Mouse (Mus musculus) left cerebral cortex, postnatal 4 days (tissue): ENCODE results near the gene Tap1. TPM values are rescaled to one million over a fixed set of nuclear protein-coding genes. Genes with fewer than 3 reads are reported as not detected.
"Not testable (repeated sequence)": the region's sequence is repeated elsewhere in the genome, so short reads cannot be mapped to it uniquely, and the experiment has no call there.

Experiments
- DNase-seq: peaks from one replicate; pipeline ENCODE4 v3.0.0-alpha.2; 2022
- intact Hi-C: fragments of 180-260 bp; cut with DNase I; formaldehyde crosslinking; loops from one replicate; pipeline ENCODE4 v1.15.1; 2025
- total RNA-seq, 2 experiments: library from RNA; stranded (reverse); gene quantifications; 2 replicates each; pipeline ENCODE4 v1.2.3; 2021

Tap1 gene
- total RNA-seq, 2 experiments from 2014 or later: 2.2 to 3.6 TPM

DNA sequence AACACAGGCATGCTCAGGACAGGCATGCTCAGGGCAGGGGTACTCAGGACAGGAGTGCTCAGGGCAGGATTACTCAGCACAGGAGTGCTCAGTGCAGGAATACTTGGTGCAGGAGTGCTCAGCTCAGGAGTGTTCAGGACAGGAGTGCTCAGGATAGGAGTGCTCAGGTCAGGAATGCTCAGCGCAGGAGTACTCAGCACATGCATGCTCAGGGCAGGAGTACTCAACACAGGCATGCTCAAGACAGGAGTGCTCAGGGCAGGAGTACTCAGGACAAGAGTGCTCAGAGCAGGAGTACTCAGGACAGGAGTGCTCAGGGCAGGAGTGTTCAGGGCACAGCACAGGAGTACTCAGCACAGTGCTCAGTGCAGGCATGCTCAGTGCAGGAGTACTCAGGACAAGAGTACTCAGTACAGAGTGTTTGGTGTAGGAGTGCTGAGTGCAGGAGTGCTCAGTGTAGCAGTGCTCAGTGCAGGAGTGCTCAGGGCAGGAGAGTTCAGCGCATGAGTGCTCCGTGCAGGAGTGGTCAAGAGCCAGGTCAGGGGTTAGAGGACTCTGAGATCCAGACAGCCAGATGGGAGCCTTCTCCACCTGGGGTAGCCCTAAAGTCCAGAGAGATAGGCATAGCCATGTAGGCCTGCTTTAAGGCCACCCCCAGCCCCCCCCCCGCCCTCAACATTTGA lies 15.5 kb downstream of the Tap1 start:
- intact Hi-C loops: no loop called here
- DNase-seq: no peak

DNA sequence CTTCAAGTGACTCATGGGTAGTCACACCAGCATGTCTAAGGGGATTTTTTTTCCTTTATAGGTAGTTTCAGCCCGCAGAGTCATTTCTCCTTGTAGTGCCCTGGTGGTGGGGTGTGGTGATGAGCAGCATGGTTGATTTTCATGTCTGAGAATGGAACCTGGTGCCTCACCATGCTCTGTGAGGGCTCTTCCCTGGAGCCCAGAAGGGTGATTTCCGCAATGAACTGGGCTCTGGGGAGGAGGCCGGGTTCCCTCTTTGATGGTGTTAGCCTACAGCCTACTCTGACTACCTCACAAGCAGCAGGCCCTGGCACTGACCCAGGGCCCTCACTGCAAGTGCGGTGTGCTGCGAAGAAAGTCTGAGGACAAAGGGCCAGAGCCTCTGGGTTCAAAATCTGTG lies 16.1 kb downstream of the Tap1 start, which contains the start of gene Tap2:
TSS of gene Tap2 (plus strand) at position 84 of the 400 bp plus-strand sequence.
- DNase-seq: no peak
- intact Hi-C loops: no loop called here

- intact Hi-C loops: no loop called here
- peak; percentile 83 for DNase-seq
Measured at GRCm38 (mm10) chr17:34204303-34205010, 17.1 kb downstream of the Tap1 start.

DNA sequence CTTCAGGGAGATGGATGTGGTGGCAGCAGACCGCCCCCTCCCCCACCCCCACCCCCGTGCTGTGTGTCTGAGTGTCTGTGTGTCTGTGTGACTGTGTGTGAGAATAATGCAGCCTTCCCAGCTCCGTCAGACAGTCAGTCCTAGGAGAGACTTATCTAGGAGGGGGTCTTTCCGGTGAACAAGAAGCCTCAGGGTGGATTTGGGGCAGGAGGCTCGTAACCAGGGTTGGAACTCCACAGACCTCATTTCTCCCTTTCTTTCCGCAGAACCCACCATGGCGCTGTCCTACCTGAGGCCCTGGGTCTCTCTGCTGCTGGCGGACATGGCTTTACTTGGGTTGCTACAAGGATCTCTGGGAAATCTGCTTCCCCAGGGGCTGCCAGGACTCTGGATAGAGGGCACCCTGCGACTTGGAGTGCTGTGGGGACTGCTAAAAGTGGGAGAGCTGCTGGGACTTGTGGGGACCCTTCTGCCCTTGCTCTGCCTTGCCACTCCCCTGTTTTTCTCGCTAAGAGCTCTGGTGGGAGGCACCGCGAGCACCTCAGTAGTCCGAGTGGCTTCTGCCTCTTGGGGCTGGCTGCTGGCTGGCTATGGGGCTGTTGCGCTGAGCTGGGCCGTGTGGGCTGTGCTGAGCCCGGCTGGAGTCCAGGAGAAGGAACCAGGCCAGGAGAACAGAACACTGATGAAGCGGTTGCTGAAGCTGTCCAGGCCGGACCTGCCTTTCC lies 17.8 kb downstream of the Tap1 start:
- no peak for DNase-seq
- intact Hi-C loops: no loop called here

DNA sequence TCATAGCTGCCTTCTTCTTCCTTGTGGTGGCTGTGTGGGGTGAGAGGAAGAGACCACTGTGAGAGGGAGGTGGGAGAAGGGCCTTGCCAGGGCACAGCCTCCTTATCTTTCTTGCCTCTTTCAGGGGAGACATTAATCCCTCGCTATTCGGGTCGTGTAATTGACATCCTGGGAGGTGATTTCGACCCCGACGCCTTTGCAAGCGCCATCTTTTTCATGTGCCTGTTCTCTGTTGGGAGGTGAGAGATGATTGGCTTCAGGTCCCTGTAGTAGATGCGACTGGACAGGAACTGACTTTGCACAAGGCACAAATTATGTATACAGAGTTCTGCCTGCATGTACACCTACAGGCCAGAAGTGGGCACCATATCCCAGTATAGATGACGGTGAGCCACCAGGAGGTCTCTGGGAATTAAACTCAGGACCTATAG lies 18.4 kb downstream of the Tap1 start:
- intact Hi-C loops: no loop called here
- no peak for DNase-seq

DNA sequence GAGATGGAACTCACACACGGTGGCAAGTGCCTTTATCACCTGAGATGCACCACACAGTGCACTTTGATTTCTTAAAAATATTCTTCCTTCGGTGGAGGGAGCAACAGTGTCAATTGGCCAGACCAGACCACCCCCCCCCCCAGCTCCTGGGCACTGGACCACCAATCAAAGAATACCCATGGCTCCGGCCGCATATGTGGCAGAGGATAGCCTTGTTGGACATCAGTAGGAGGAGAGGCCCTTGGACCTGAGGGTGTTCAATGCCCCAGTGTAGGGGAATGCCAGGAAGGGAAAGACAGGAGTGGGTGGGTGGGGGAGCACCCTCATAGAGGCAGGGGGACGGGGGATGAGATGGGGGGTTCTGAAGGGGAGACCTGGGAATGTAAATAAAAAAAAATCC lies 19.4 kb downstream of the Tap1 start:
- intact Hi-C loops: no loop called here
- no peak for DNase-seq

- intact Hi-C loops: no loop called here
- DNase-seq: no peak
Measured at GRCm38 (mm10) chr17:34207456-34207855, 20.1 kb downstream of the Tap1 start.

DNA sequence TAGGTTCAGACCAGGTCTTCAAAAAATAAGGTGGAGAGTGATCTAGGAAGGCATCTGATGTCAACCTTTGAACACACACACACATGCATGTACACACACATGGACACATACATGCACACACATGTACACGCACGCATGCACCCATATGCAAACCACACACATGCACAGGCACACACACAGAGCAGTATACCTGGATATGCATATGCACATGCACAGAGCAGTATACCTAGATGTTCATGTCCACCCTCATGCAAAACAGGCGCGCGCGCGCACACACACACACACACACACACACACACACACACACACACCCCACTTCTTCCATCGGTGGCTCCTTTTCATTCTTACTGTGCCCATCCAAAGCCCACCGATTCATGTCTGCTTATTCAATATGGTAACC lies 20.5 kb downstream of the Tap1 start:
- intact Hi-C loops: no loop called here

GRCm38 (mm10) chr17:34208421-34208820 lies 21.1 kb downstream of the Tap1 start:
- DNase-seq: no peak
- intact Hi-C loops: no loop called here

More for the DNA sequence above, 20.5 kb downstream of the Tap1 start:
- DNase-seq: no peak

- intact Hi-C loops: no loop called here
- no peak for DNase-seq
Measured at GRCm38 (mm10) chr17:34209680-34210079, 22.3 kb downstream of the Tap1 start.

- intact Hi-C loops: no loop called here
- DNase-seq: no peak
Measured at GRCm38 (mm10) chr17:34210599-34210998, 23.2 kb downstream of the Tap1 start.

GRCm38 (mm10) chr17:34211746-34212365 lies 24.5 kb downstream of the Tap1 start:
- intact Hi-C loops: no loop called here
- DNase-seq: no peak

- DNase-seq: no peak
Measured at GRCm38 (mm10) chr17:34213936-34214335, 26.6 kb downstream of the Tap1 start.

GRCm38 (mm10) chr17:34215176-34215575 lies 27.8 kb downstream of the Tap1 start:
- intact Hi-C loops: no loop called here
- no peak for DNase-seq

More at GRCm38 (mm10) chr17:34213936-34214335, 26.6 kb downstream of the Tap1 start:
- intact Hi-C loops: no loop called here

- intact Hi-C loops: no loop called here
- DNase-seq: no peak
Measured at GRCm38 (mm10) chr17:34217216-34217928, 30.0 kb downstream of the Tap1 start.

- intact Hi-C loops: no loop called here
Measured at GRCm38 (mm10) chr17:34217986-34218385, 30.6 kb downstream of the Tap1 start.

DNA sequence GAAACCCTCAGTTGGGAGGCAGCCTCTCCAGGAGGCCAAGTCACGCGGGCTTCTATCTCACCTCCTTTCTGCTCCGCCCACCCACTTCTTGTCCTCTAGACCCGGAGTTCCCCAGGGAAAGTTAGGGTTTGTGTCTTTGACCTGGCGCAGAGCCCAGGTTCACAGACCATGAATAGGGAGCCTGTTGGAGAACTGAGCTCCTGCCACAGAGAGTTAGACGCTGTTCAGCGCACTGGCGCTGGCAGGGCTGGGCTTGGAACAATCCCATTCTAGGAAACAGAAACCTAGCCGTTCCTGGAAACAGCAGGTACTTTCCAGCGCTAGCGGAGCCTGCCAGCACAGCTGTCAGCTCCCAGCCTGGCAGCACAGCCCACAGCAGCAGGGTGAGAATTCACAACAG lies 31.3 kb downstream of the Tap1 start:
- intact Hi-C loops: no loop called here

More at GRCm38 (mm10) chr17:34217986-34218385, 30.6 kb downstream of the Tap1 start:
- DNase-seq: no peak

GRCm38 (mm10) chr17:34219096-34219495 lies 31.7 kb downstream of the Tap1 start:
- intact Hi-C loops: not testable (repeated sequence)
- DNase-seq: peak; percentile 66

More for the DNA sequence above, 31.3 kb downstream of the Tap1 start:
- peak; percentile 64 for DNase-seq

DNA sequence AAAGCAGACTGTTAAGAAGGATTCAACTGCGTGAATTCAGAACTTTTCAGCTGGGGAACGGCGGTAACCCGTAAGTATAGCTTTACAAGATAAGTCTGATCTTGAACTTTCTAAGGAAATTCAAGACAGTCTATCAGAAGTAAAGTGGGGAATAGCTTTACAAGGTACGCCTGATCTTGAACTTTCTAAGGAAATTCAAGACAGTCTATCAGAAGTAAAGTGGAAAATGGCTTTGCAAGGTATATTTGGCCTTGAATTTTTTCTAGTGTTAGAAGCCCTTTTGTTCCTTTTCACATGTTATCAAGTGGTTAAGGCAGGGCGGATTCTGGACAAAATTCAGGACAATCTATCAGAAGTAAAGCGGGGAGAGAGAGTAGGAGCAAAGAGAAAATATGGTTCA lies 32.4 kb downstream of the Tap1 start:
- DNase-seq, intact Hi-C loops: not testable (repeated sequence)

DNA sequence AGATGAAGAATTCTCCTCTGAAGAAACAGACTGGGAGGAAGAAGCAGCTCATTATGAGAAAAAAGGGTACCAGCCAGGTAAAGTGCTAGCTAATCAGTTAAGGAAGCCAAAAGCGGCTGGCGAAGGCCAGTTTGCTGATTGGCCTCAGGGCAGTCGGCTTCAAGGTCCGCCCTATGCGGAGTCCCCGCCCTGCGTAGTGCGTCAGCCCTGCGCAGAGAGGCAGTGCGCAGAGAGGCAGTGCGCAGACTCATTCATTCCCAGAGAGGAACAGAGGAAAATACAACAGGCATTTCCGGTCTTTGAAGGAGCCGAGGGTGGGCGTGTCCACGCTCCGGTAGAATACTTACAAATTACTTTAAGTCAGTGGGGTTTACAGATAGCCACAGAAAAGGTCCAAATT lies 33.0 kb downstream of the Tap1 start:
- intact Hi-C loops, DNase-seq: not testable (repeated sequence)
